Mouse (Mus musculus) midbrain, embryonic 14.5 days (tissue): ENCODE measurements around the gene Lce1k. TPM values are rescaled to one million over a fixed set of nuclear protein-coding genes. Genes with fewer than 3 reads are reported as not detected.

ENCODE experiments used
- ATAC-seq: fragments of 200-750 bp; cut with Nextera tagmentation; 2 replicates; pipeline ENCODE4 v1.8.0; 2017; ENCODE audit warnings: moderate number of reproducible peaks, moderate library complexity; ENCODE audit not compliant: low FRiP score, low TSS enrichment
- DNase-seq: peaks from one replicate; pipeline ENCODE4 v3.0.0-alpha.2; 2015
- H3K27ac ChIP-seq: fragments of 300-500 bp; sonication (generic); replicated peaks from 2 replicates; pipeline ENCODE4 v1.5.1; 2014; ENCODE audit warnings: mild to moderate bottlenecking, low read depth, low read length, moderate library complexity
- H3K27me3 ChIP-seq: fragments of 300-500 bp; sonication (generic); 2 replicates; pipeline ENCODE4 v1.6.1; 2014; ENCODE audit warnings: low read length, control low read depth, mixed read lengths; ENCODE audit not compliant: control insufficient read depth, insufficient read depth
- H3K36me3 ChIP-seq: fragments of 300-500 bp; sonication (generic); 2 replicates; pipeline ENCODE4 v1.6.1; 2014; ENCODE audit warnings: low read length, control low read depth; ENCODE audit not compliant: control insufficient read depth, insufficient read depth
- H3K4me1 ChIP-seq: fragments of 300-500 bp; sonication (generic); 2 replicates; pipeline ENCODE4 v1.6.1; 2014; ENCODE audit warnings: mild to moderate bottlenecking, antibody characterized with exemption, low read length, control low read depth; ENCODE audit not compliant: control insufficient read depth, insufficient read depth
- H3K4me2 ChIP-seq: fragments of 300-500 bp; sonication (generic); 2 replicates; pipeline ENCODE4 v1.6.1; 2014; ENCODE audit warnings: mild to moderate bottlenecking, low read length, moderate library complexity
- H3K4me3 ChIP-seq: fragments of 300-500 bp; sonication (generic); replicated peaks from 2 replicates; pipeline ENCODE4 v1.5.1; 2014; ENCODE audit warnings: low read depth, low read length
- H3K9ac ChIP-seq: fragments of 300-500 bp; sonication (generic); replicated peaks from 2 replicates; pipeline ENCODE4 v1.6.1; 2014; ENCODE audit warnings: mild to moderate bottlenecking, low read length, moderate library complexity
- H3K9me3 ChIP-seq: fragments of 300-500 bp; sonication (generic); 2 replicates; pipeline ENCODE4 v1.6.1; 2016; ENCODE audit warnings: low read length, control low read depth, mixed read lengths; ENCODE audit not compliant: control insufficient read depth
- WGBS: fragments of 180-500 bp; shearing (Covaris S2); extraction: QIAGEN DNeasy Blood & Tissue Kit; methylation state at CpG from one replicate; pipeline ENCODE4 v1.1.7; 2014; 5-methylcytosine and 5-hydroxymethylcytosine counted together
- polyA plus RNA-seq: library from polyadenylated mRNA; unstranded; fragments of >200 nt; fragmentation: Nextera tagmentation; extraction: Ambion mirVana; gene quantifications from 2 replicates; pipeline ENCODE4 v1.2.1, GENCODE M21; 2014

Lce1k gene
- polyA plus RNA-seq, 1 experiment from 2014 or later: not detected

DNA sequence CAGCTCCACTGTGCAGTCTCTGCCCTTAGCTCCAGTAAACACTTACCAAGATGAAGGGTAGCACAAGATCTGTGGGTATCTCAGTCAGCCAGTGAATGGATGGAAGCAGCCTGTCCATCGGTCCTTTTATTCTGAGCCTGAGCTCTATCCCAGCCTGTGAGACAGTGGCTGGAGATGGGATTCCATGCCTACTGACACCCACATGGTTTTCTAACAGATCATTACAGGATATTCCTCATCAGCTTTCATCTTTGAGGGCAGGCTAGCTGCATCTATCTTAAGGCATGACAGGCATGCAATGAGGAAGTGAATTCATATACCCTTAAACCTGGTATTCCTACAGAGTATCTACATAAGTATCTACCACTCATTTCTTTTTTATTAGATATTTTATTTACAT is 42.7 kb downstream of the Lce1k start, which contains the start of gene Lce1h:
Gene Lce1h, minus strand, starts transcription at position 101 of the 400 bp plus-strand sequence.
- ATAC-seq (no peak), DNase-seq (no peak)
- WGBS: 100% methylated on average over 1 of the region's 1 CpGs
- H3K27ac ChIP-seq: no peak within 1 kb of the TSS
- no peak within 1 kb of the TSS for H3K4me2 ChIP-seq
- H3K4me3 ChIP-seq: no peak within 1 kb of the TSS
- no peaks in the 10 kb centered on the region for H3K36me3 ChIP-seq
- no peaks in the 10 kb centered on the region for H3K9me3 ChIP-seq
- H3K9ac ChIP-seq: no peak within 1 kb of the TSS
- no peaks in the 10 kb centered on the region for H3K27me3 ChIP-seq
- no peaks in the 10 kb centered on the region for H3K4me1 ChIP-seq

Other genes with a start within 250 kb of the Lce1k start
- gene Ivl, start 234.2 kb downstream of the Lce1k start, polyA plus RNA-seq: not detected in 2 replicates
- gene Smcp, start 218.9 kb downstream of the Lce1k start, polyA plus RNA-seq: not detected in 2 replicates
- not detected in 2 replicates for gene 2210017I01Rik, start 200.4 kb downstream of the Lce1k start, polyA plus RNA-seq
- not detected in 2 replicates for gene Lce6a, start 186.2 kb downstream of the Lce1k start, polyA plus RNA-seq
- gene Lce1a1, start 159.6 kb downstream of the Lce1k start, polyA plus RNA-seq: not detected in 2 replicates
- gene Lce1b, start 151.0 kb downstream of the Lce1k start, polyA plus RNA-seq: not detected in 2 replicates
- not detected in 2 replicates for gene Lce1a2, start 137.6 kb downstream of the Lce1k start, polyA plus RNA-seq
- gene Lce1c, start 128.6 kb downstream of the Lce1k start, polyA plus RNA-seq: not detected in 2 replicates
- not detected in 2 replicates for gene Lce1d, start 120.7 kb downstream of the Lce1k start, polyA plus RNA-seq
- gene Lce1e, start 98.8 kb downstream of the Lce1k start, polyA plus RNA-seq: not detected in 2 replicates
- not detected in 2 replicates for gene Lce1f, start 87.5 kb downstream of the Lce1k start, polyA plus RNA-seq
- not detected in 2 replicates for gene Gm38119, start 68.8 kb downstream of the Lce1k start, polyA plus RNA-seq
- gene Lce1g, start 55.6 kb downstream of the Lce1k start, polyA plus RNA-seq: not detected in 2 replicates
- not detected in 2 replicates for gene Lce1h, start 42.8 kb downstream of the Lce1k start, polyA plus RNA-seq
- gene Lce1i, start 29.0 kb downstream of the Lce1k start, polyA plus RNA-seq: not detected in 2 replicates
- not detected in 2 replicates for gene Lce1j, start 17.4 kb downstream of the Lce1k start, polyA plus RNA-seq
- not detected in 2 replicates for gene Kprp, start 19.4 kb upstream of the Lce1k start, polyA plus RNA-seq
- not detected in 2 replicates for gene Lce1l, start 43.4 kb upstream of the Lce1k start, polyA plus RNA-seq
- not detected in 2 replicates for gene 2310050C09Rik, start 62.3 kb upstream of the Lce1k start, polyA plus RNA-seq
- gene Lce3a, start 118.3 kb upstream of the Lce1k start, polyA plus RNA-seq: not detected in 2 replicates
- not detected in 2 replicates for gene Lce3b, start 125.1 kb upstream of the Lce1k start, polyA plus RNA-seq
- not detected in 2 replicates for gene Lce3c, start 136.6 kb upstream of the Lce1k start, polyA plus RNA-seq
- not detected in 2 replicates for gene Lce3d, start 149.5 kb upstream of the Lce1k start, polyA plus RNA-seq
- gene Lce3e, start 159.2 kb upstream of the Lce1k start, polyA plus RNA-seq: not detected in 2 replicates
- gene Lce3f, start 184.3 kb upstream of the Lce1k start, polyA plus RNA-seq: not detected in 2 replicates
- 0.63 and 2.5 TPM in 2 replicates for gene Crct1, start 207.8 kb upstream of the Lce1k start, polyA plus RNA-seq
- gene Lce1m, start 211.2 kb upstream of the Lce1k start, polyA plus RNA-seq: not detected in 2 replicates